In the genomic region with DNA sequence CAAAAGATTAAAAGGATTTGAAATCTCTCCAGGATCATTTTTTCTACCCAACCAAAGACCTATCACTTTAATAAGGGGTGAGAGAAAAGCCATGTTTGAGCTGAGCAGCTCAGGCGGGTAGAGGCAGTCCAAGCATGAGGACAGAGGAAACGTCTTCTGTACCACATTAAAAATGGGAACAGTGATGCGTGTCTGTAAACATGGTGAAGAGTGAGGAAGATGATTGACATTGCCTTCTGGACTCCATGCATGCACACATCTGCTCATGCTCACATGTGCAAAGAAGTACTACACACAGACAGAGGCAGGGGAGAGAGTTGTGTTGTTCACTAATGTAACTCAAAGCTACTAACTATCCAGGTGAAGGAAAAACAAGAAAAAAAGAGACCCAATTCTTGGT, we compare ENCODE assay signal across 17 mouse cellular contexts.
"Had no signal": no experiment of that assay in that cellular context is flagged by ENCODE, and none has a peak within 500 bp of the region (broad histone marks: within the 10 kb centered on the region; RNA-seq: fewer than 3 reads in every experiment).

No protein-coding gene starts in this region.

- H3K9me3 ChIP-seq: midbrain, embryonic 13.5 days; midbrain, embryonic 15.5 days; neural tube, embryonic 13.5 days; neural tube, embryonic 15.5 days; stomach, embryonic 15.5 days had no signal

- H3K27ac ChIP-seq: midbrain, embryonic 13.5 days; midbrain, embryonic 15.5 days; neural tube, embryonic 13.5 days; neural tube, embryonic 15.5 days; stomach, embryonic 15.5 days; stomach, postnatal 0 days had no signal

- ATAC-seq: midbrain, embryonic 13.5 days; midbrain, embryonic 15.5 days had no signal

- H3K9ac ChIP-seq: lung, embryonic 14.5 days; midbrain, embryonic 13.5 days; midbrain, embryonic 15.5 days; neural tube, embryonic 13.5 days; neural tube, embryonic 15.5 days; stomach, embryonic 15.5 days had no signal

- H3K36me3 ChIP-seq: midbrain, embryonic 13.5 days; midbrain, embryonic 15.5 days; neural tube, embryonic 13.5 days; neural tube, embryonic 15.5 days; stomach, embryonic 15.5 days had no signal

- H3K4me1 ChIP-seq: midbrain, embryonic 13.5 days; midbrain, embryonic 15.5 days; neural tube, embryonic 13.5 days; neural tube, embryonic 15.5 days; stomach, embryonic 15.5 days had no signal

- DNase-seq: lung, adult 18-20 months; lung, embryonic 14.5 days; lung, postnatal 10 days; lung, postnatal 4 days; retina, postnatal 1 day; right cerebral cortex, adult 18-20 months; right cerebral cortex, postnatal 14 days; thymus, adult 2 months; thymus, postnatal 25 days; thymus, postnatal 4 days had no signal

- H3K4me3 ChIP-seq: midbrain, embryonic 13.5 days; midbrain, embryonic 15.5 days; neural tube, embryonic 13.5 days; neural tube, embryonic 15.5 days; stomach, embryonic 15.5 days had no signal

- H3K27me3 ChIP-seq: midbrain, embryonic 13.5 days; midbrain, embryonic 15.5 days; neural tube, embryonic 13.5 days; neural tube, embryonic 15.5 days; stomach, embryonic 15.5 days had no signal

- H3K4me2 ChIP-seq: lung, embryonic 14.5 days; midbrain, embryonic 11.5 days; midbrain, embryonic 13.5 days; midbrain, embryonic 15.5 days; neural tube, embryonic 13.5 days; neural tube, embryonic 15.5 days; stomach, embryonic 15.5 days had no signal
